Mouse (Mus musculus) spleen, postnatal 10 days (tissue): Measurements from ENCODE around the gene Clps.
A peak's percentile ranks its signal among the peaks of the same experiment; 100 is the strongest.

Experiments used
- DNase-seq, 2 experiments: peaks; one replicate each; pipeline ENCODE4 v3.0.0; 2021 to 2022; ENCODE audit warnings: low spot score in 2 of 2

Clps gene

DNA sequence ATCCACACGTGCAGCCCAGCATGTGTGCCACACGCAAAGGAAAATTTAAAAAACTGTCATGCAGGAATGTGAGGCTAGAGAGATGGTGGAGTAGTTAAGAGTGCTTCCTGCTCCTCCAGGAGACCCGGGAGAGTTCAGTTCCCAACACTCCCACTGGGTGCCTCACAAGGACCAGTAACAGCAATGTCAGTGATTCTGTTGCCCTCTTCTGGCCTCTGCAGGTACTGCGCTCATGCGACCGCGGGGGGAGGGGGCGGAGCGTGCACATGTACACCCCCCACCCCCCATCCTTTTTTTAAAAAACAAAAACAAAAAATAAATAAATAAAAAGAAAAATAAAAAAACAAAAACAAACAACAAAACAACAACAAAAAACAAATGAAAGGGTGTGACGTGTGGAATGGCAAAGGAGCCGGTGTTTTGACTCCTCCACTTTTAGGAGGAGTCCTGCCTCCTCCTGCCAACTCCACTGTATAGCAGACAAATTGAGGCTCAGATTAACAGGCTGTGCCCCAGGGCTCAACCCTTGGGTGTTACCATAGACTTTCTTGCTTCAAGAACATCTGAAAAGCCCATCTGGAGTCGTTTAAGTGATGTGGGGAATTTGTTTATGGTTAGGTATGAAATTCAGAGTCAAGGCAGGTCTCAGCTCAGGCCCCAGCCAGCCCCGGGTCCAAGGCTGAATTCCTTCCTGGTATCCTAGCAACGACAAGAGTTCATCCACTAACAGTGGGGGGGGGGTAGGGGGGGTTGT lies 7.3 kb downstream of the Clps start:
- DNase-seq, result peak; percentile 31 to 69

DNA sequence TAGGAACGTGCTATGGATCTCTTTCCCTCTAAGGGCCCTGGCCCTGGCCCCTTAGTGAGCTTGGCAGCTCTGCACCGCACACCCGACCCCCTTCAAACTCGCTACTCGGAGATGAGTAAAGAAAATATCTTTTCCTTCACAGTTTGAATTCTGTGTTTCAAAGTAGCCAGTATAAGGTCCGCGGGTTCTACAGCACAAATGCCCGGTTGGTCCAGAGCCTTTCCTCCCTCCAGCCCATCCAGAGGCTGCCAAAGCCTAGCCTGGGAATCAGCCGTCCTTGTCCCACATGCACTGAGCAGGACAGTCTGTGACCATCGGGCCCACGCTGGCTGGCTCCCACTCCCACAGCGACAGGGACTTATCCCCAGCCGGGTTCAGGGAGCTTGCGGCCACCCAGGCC lies 11.5 kb downstream of the Clps start, which contains the start of gene Clpsl2:
Gene Clpsl2, plus strand, starts transcription at position 301 of the 400 bp plus-strand sequence.
- DNase-seq, result no peak

DNA sequence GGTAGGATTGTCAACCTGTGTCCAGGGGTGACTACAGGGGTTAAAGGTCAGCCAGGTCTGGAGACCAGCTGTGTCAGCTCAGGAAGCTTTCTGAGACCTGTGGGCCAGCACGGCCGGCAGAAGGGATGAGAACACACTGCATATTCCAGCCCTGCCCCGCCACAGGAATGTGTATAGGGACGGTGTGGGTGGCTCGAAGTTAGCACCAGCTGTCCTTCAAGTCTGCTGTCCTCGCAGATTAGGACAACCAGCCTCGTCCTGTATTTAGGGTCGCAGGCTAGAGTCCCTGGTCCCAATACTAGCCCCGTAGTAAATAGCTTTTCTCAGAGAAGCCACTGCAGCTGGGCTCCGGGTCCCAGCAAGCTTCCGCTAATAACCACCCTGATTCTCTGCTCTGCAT lies 12.0 kb downstream of the Clps start:
- no peak for DNase-seq

DNA sequence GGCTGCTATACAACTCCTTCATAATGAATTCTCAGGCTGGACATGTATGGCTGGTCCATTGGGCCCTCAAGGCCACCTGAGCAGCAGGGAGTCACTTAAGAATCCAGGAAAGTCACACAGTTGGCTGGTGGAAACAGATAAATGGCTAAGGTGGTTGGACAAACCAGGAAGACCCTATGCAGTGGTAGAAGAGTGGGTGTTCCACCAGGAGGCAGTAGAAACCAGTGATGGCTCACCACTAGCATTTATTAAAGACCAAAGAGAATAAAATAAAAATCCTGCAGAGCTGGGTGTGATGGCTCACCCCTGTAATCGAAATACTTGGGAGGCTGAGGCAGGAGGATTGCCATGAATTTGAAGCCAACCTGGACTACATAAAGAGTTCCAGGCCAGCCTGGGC lies 13.6 kb downstream of the Clps start:
- peak in 1 of 2 experiments; percentile 47 for DNase-seq

DNA sequence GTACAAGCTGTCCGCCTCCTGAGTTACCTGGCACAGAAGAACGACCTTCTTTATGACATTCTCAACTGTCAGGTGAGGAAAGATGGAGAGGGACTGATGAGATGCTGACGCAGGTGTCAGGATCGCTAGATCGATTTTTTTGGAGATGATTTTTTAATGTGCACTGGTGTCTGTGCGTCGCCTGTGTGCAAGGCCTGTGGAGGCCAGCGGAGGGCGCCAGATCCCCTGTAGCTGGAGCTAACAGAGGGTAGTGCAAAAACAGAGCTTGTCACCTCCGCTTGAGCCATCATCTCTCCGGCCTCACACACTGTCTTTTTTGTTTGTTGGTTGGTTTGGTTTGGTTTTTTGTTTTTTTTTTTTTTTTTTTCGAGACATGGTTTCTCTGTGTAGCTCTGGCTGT lies 22.7 kb downstream of the Clps start:
- DNase-seq, result no peak

DNA sequence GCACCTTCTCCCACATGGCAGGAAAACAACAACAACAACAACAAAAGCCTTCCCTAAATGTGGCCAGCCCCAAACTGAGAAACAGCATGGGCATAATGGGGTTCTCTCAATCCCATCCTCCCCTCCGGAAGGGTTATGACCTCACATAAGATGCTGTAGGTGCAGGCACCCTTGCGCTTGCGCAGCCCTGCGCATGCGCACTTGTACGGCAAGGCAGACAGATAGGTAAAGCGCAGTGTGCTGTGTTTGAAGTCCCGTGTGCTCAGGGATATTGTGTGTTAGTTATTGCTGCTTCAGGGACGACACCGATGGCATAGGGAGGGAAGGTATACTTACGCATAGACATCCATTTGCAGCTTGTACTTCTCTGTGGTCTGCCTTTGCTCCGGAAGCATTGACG lies 27.2 kb downstream of the Clps start:
- DNase-seq, result no peak

DNA sequence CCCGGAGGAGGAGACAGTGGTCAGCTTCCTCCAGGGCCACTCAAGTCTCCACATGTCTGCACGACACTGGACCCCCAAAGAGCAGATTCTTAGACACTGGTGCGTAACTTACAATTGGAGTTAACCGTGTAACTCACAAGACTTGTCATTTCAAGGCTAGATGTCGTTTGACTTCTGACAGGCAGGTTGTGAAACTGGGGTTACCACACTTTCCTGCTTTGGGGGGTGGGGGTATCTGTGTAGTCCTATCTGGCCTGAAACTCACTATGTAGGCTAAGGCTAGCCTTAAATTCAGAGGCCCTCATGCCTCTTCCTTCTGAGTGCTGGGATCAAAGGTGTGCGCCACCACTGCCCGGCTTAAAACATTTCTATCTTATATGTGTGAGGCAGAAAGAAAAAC lies 28.0 kb downstream of the Clps start:
- DNase-seq, result no peak

DNA sequence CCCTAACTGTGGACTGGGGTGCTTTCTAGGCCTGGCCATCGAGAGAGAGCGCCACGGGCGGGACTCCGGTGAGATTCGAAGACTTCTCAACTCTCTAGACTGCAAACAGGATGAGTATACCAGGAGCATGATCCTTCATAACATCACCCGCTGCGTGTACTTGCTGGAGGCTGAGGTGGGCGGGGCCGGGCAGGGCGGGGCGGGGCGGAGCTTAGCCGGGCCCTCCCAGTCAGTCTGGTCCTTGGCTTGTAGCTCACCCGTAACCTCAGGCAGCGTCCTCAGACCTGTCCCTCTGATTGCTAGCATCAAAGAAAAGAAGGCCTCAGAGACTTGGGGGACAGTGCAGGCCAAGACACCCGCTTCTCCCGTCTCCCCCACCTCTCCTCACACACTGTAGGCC lies 28.6 kb downstream of the Clps start:
- no peak for DNase-seq

DNA sequence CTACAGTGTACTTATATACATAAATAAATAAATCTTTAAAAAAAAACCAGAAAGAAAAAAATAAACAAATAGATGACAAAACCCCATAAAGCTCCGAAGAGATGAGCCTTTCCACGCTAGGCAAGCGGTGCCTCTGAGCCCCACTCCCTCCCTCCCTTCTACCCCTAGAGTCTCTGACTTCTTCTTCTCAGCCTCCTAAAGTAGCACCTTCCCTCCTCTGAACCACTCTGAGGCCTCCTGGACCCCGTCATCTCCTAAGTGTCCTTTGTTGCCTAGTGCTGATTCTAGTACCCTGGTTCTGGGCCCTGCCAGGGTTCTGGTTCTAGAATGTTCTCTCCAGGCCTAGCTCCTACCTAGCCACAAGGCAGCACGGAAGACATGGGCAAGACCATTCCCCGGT lies 30.1 kb downstream of the Clps start, which contains the start of gene Armc12:
Gene Armc12, plus strand, starts transcription at position 301 of the 400 bp plus-strand sequence.
- no peak for DNase-seq

DNA sequence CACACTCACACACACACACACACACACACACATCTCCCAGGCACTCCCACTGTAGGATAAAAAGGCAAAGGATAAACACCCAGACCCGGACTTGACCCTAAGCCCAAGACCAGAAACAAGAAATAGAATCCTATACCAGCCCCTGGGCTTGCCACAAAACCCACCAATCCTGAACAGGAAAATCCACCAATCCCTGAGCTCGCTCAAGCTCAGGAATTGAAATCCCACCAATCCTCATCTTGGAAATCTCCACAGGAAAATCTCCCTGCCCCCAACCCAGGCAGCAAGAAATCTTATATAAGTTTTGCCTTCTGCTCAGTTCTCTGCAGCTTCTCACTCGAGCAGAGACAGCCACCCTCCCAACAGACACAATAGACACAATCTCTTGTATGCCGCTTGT lies 31.4 kb downstream of the Clps start:
- no peak for DNase-seq

DNA sequence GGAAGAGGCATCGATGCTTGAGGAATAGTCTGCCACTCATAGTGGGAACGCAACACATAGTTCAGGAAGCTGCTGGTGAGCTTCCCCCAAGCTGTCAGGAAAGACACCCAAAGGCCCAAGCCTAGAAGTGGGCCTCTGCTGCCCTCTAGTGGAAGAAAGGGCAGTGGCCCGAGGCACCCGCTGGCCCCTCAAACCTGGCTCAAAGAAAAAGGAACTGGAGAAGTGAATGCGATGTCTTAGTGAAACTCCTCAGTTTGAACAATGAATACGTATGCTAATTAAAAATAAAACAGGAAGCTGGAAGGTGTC lies 32.6 kb downstream of the Clps start:
- DNase-seq, result peak; percentile 74 to 85

DNA sequence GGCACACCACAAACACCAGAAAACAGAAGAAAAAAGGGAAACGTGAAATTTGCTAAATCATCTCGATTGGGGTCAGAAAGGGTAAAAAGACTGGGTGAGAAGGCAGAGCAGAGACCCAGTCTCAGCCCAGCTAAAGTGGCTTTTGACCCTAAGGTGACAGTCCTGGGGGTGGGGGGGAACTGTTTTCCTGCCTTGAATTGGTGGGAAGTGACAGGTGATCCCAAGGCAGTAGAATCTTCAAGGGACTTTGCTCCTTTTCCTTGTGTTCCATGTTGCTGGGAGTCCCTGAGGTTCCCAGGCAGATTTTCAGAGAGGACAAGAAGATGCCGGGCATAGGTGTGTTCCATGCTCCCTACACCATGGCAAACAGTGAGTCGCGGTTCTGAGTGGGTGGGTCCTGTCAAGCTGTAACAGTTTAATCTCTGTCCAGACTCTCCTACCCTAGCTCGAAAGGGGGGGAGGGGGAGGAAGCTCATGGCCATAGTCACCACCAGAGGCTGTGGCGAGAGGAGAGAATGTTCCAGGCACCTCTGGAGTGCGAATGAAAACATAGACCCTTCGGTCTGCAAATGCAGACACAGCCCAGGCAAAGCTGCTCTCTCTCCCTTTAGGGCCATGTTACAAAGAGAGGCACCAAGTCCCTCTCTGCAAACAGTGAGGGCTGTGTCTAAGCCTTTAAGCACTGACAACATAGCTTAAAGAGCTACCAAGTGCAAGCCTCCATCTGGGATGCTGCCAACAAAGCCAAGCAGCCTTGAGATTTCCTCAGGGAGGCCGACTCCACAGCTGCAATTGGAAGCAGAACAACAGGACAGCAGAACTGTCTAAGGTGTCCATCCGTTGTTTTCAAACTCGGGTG lies 33.2 kb downstream of the Clps start:
- DNase-seq, result no peak

DNA sequence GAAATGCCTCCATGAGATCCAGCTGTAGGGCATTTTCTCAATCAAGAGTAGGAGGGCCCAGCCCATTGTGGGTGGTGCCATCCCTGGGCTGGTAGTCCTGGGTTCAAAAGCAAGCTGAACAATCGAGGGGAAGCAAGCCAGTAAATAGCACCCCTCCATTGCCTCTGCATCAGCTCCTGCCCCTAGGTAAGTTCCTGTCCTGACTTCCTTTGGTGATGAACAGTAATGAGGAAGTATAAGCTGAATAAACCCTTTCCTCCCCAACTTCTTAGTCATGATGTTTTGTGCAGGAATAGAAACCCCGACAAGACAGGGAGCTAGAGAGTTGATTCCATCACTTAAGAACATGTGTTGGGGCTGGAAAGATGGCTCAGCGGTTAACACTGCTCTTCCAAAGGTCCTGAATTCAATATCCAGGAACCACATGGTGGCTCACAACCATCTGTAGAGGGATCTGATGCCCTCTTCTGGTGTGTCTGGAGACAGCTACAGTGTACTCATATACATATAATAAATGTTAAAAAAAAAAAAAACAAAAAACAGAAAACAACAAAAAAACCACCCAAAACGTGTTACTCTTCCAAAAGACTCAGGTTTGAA lies 35.6 kb downstream of the Clps start:
- no peak for DNase-seq

DNA sequence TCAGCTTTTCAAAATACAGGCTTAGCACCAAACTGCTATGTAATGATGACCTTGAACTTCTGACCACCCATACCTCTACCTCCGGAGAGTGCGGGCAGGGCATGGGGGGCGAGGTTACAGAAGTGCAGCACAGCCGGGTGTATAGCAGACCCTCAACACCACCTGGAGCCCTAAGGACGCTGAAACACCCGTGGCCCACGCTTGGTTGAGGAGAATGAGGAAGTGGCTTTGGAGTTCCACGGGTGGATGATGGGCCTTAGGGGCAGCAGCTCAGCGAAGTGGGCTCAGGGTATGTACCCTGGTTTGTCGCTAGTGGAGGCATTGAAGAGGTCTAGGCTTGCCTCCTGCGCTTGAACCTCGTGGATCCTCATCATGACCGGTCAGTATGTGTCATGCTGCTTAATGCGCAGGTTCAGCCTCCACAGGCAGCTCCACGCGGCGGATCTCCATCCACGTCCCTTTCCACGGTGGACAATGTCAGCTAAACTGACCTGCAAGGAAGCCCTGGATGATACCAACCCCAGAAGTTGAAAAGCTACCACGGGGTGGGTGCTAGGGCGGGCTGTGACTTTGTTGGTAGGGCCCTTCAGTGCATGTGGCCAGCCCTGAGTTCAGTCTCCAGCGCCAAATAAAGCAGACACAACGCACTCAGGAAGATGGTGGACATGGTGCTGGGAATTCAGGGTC lies 36.4 kb downstream of the Clps start:
- DNase-seq, result peak in 1 of 2 experiments; percentile 40

DNA sequence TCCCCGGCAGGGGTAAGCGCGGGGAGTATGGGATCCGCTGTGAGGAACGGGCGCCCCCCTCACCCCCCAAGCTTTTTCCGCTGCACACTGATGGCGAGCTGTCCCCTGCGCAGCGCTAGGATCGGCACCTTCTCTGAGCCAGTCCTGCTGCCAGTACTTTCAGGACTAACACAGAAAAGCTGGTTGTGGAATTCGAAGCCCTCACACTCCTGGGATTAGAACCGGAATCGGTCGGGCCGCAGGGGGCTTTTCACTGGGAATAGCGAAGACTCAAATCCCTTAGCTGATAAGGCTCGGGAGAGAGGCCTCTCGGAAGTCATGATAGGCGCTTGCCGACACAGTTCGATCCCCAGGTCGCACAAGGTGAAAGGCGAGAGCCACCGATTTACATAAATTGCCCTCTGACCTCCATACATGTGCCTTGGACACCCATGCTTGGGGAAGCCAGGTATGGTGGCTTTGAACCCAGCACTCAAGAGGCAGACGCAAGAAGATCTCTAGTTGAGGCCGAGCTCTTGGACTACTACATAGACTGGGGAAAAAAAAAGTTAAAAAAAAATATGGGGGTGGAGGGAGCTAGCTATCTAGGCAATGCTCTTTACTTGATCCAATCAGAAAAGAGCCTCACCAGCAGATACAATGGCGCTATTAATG lies 37.1 kb downstream of the Clps start:
- no peak for DNase-seq

DNA sequence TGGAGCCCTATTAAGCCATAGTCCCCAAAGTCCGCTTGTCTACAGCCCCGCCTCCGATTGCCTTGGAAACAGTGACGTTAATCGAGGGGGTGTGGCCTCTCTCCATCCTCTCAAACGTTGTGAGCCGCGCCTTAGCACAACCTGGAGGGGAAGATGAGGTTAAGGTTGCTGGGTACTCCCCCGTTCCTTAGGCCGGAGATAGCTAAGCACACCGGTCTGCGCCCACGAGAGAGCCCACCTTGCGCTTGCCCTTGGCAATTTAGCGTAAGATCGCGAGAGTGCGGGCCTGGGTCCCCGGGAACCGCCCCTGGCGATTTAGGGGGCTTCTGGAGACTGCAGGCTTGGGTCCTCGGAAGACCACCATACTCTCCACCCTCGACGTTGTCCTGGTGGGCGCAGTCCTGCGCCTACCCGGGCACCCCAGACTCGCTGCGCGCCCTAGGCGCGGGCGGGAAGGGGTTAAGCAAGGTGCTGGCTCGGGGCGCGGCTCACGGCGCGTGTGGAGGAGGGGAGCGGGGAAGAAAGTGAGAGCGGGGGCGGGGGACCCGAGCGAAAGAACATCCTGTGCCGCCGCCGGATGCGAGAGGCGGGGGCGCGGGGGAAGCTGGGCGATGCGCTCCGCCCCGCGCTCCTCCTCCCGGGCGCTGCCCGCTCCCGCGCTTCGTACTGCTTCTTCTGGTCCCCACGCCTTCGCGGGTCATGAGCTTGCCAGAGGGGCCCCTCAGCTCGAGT lies 37.8 kb downstream of the Clps start:
- DNase-seq, result peak; percentile 75 to 89

DNA sequence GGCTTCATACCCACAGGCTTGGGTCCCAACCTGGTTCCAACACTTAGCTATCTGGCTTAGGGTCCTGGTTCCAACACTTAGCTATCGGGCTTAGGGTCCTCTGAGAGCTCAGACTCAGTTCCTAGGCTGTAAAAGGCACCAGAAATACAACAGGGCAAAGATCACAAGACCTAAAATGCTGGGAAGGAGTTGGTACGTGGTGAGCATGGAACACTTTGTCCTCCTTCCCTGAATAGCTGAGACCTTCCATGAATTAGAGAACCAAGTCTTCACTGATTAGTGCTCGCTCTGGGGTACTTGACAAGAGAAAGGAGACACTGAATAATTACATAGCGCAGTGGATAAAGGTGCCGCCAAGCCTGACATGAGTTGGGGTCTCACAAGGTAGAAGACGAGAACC lies 38.6 kb downstream of the Clps start:
- DNase-seq, result no peak

DNA sequence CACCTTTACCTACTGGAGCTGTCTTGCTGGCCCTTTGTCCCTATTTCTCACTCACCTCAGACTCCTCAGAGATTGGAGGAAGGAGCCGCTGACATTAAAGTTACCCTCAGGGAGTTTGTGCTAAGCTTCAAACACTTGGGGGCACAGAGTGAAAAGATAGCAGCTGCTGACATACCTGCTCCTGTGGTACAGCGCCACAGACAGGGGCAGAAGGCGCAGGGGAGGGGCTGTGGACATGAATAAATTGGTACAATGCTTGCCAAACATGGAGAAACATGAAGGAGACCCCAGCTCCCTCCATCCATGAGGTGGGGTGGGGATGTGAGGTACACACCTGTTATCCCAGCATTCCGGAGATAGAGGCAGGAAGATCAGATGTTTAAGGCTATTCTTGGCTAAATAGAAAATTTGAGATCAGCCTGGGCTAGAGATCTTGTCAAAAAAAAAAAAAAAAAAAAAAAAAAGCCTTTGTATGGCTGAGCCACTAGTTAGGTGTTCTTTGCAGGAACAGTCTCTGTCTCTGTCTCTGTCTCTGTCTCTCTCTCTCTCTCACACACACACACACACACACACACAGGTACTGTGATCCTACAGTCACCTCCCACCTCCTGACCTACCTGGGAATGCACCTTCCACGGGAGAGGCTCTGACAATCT lies 39.4 kb downstream of the Clps start:
- DNase-seq, result no peak

DNA sequence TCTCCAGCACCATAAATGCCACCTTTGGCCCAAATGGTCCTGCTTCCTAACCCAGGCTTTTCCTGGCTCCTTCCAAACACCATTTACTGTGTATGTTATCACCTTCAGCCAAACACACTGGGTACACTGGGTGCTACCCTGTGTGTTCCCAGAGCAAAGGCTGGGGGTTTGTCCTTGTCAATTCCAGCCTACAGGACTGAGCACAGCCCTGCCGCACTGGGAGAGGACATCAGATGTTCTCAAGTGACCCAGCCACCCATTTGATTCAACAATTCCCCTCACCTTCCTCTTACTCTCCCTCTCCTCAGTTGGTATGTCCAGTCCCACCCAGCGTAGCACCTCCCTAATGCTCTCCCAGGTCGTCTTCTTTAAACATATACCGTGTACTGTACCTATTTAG lies 40.0 kb downstream of the Clps start:
- DNase-seq, result no peak

DNA sequence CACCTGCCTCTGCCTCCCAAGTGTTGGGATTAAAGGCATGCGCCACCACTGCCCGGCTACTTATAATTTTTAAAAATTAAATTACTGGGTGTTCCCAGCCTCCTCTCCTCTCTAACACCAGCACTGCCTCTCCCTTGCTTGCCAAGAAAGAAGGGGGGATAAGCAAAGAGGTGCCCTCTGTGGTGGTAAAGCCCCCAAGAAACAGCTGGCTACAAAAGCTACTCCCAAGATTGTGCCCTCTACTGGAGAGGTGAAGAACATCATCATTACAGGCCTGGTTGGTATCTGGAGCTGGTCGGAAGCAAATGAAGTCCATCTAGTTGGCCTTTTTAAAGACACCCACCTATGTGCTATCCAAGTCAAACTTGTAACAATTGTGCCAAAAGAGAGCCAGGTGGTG lies 40.7 kb downstream of the Clps start:
- DNase-seq, result no peak
